Mouse (Mus musculus): ENCODE results near the gene Arnt. TPM values are rescaled to one million over a fixed set of nuclear protein-coding genes. Genes with fewer than 3 reads are reported as not detected.
"Not testable (repeated sequence)": the region's sequence is repeated elsewhere in the genome, so short reads cannot be mapped to it uniquely, and the experiment has no call there.

The Arnt gene
- polyA plus RNA-seq, 1 experiment, result 43.3 TPM

GRCm38 (mm10) chr3:95523662-95524061, 89.5 kb downstream of the Arnt start:
- H3K4me1 ChIP-seq (ENCODE audit: control insufficient read depth, insufficient read depth, low read length), result peaks cover 51% of the 10 kb centered on the region
- TF ChIP-seq CTCF (IDR thresholded peaks at IDR 0.05; ENCODE audit: low read depth, low read length) (no peak), POLR2A (IDR thresholded peaks at IDR 0.05; ENCODE audit: borderline replicate concordance, low read depth, low read length) (no peak)
- H3K4me3 ChIP-seq (ENCODE audit: insufficient read depth, low read length), result peak overlapping the region; percentile 4
- peak overlapping the region; percentile 71 for H3K27ac ChIP-seq (ENCODE audit: insufficient read depth, low read depth, low read length)

GRCm38 (mm10) chr3:95524673-95525072, 90.5 kb downstream of the Arnt start:
- no peak for TF ChIP-seq POLR2A (IDR thresholded peaks at IDR 0.05; ENCODE audit: borderline replicate concordance, low read depth, low read length)
- no peak for TF ChIP-seq CTCF (IDR thresholded peaks at IDR 0.05; ENCODE audit: low read depth, low read length)
- peaks cover 51% of the 10 kb centered on the region for H3K4me1 ChIP-seq (ENCODE audit: control insufficient read depth, insufficient read depth, low read length)

GRCm38 (mm10) chr3:95526111-95526510, 91.9 kb downstream of the Arnt start:
- TF ChIP-seq CTCF (IDR thresholded peaks at IDR 0.05; ENCODE audit: low read depth, low read length), result no peak
- TF ChIP-seq POLR2A (IDR thresholded peaks at IDR 0.05; ENCODE audit: borderline replicate concordance, low read depth, low read length), result no peak
- Histone ChIP-seq H3K4me3 (ENCODE audit: insufficient read depth, low read length) (no peak overlapping the region), H3K27ac (ENCODE audit: insufficient read depth, low read depth, low read length) (peak overlapping the region; percentile 98), H3K4me1 (ENCODE audit: control insufficient read depth, insufficient read depth, low read length) (peaks cover 48% of the 10 kb centered on the region)

More at GRCm38 (mm10) chr3:95524673-95525072, 90.5 kb downstream of the Arnt start:
- Histone ChIP-seq H3K27ac (ENCODE audit: insufficient read depth, low read depth, low read length) (no peak overlapping the region), H3K4me3 (ENCODE audit: insufficient read depth, low read length) (no peak overlapping the region)

- peaks cover 49% of the 10 kb centered on the region for H3K4me1 ChIP-seq (ENCODE audit: control insufficient read depth, insufficient read depth, low read length)
- H3K27ac ChIP-seq (ENCODE audit: insufficient read depth, low read depth, low read length), result peak within 1 kb of the TSS; percentile 98
- H3K4me3 ChIP-seq (ENCODE audit: insufficient read depth, low read length), result peak within 1 kb of the TSS; percentile 92
- TF ChIP-seq CTCF (IDR thresholded peaks at IDR 0.05; ENCODE audit: low read depth, low read length) (no peak), POLR2A (IDR thresholded peaks at IDR 0.05; ENCODE audit: borderline replicate concordance, low read depth, low read length) (peak; percentile 43; the same call in 1 of the 2 replicates)
Measured at GRCm38 (mm10) chr3:95526622-95527211, 92.5 kb downstream of the Arnt start, which contains the start of gene Ctss. Ctss (plus strand) TSS chr3:95526786.

GRCm38 (mm10) chr3:95529814-95530213, 95.6 kb downstream of the Arnt start:
- TF ChIP-seq POLR2A (IDR thresholded peaks at IDR 0.05; ENCODE audit: borderline replicate concordance, low read depth, low read length), result no peak
- TF ChIP-seq CTCF (IDR thresholded peaks at IDR 0.05; ENCODE audit: low read depth, low read length), result no peak
- peak overlapping the region; percentile 79 for H3K27ac ChIP-seq (ENCODE audit: insufficient read depth, low read depth, low read length)
- peak overlapping the region; percentile 37 for H3K4me3 ChIP-seq (ENCODE audit: insufficient read depth, low read length)
- peaks cover 23% of the 10 kb centered on the region for H3K4me1 ChIP-seq (ENCODE audit: control insufficient read depth, insufficient read depth, low read length)

GRCm38 (mm10) chr3:95531025-95531424, 96.8 kb downstream of the Arnt start:
- Histone ChIP-seq H3K4me1 (ENCODE audit: control insufficient read depth, insufficient read depth, low read length) (peaks cover 21% of the 10 kb centered on the region), H3K27ac (ENCODE audit: insufficient read depth, low read depth, low read length) (0 out of 2 replicates have a peak overlapping the region, but pooled peaks have one; percentile 5), H3K4me3 (ENCODE audit: insufficient read depth, low read length) (no peak overlapping the region)
- TF ChIP-seq CTCF (IDR thresholded peaks at IDR 0.05; ENCODE audit: low read depth, low read length), result no peak
- TF ChIP-seq POLR2A (IDR thresholded peaks at IDR 0.05; ENCODE audit: borderline replicate concordance, low read depth, low read length), result no peak

- TF ChIP-seq CTCF (IDR thresholded peaks at IDR 0.05; ENCODE audit: low read depth, low read length) (no peak), POLR2A (IDR thresholded peaks at IDR 0.05; ENCODE audit: borderline replicate concordance, low read depth, low read length) (no peak)
- Histone ChIP-seq H3K4me3 (ENCODE audit: insufficient read depth, low read length) (no peak overlapping the region), H3K27ac (ENCODE audit: insufficient read depth, low read depth, low read length) (no peak overlapping the region), H3K4me1 (ENCODE audit: control insufficient read depth, insufficient read depth, low read length) (peaks cover 18% of the 10 kb centered on the region)
Measured at GRCm38 (mm10) chr3:95533364-95533763, 99.2 kb downstream of the Arnt start.

- peaks cover 11% of the 10 kb centered on the region for H3K4me1 ChIP-seq (ENCODE audit: control insufficient read depth, insufficient read depth, low read length)
- no peak overlapping the region for H3K4me3 ChIP-seq (ENCODE audit: insufficient read depth, low read length)
- H3K27ac ChIP-seq (ENCODE audit: insufficient read depth, low read depth, low read length), result no peak overlapping the region
- no peak for TF ChIP-seq POLR2A (IDR thresholded peaks at IDR 0.05; ENCODE audit: borderline replicate concordance, low read depth, low read length)
- TF ChIP-seq CTCF (IDR thresholded peaks at IDR 0.05; ENCODE audit: low read depth, low read length), result no peak
Measured at GRCm38 (mm10) chr3:95534927-95535326, 100.7 kb downstream of the Arnt start.

- Histone ChIP-seq H3K4me3 (ENCODE audit: insufficient read depth, low read length) (no peak overlapping the region), H3K27ac (ENCODE audit: insufficient read depth, low read depth, low read length) (no peak overlapping the region), H3K4me1 (ENCODE audit: control insufficient read depth, insufficient read depth, low read length) (no peaks in the 10 kb centered on the region)
- TF ChIP-seq CTCF (IDR thresholded peaks at IDR 0.05; ENCODE audit: low read depth, low read length), result no peak
- no peak for TF ChIP-seq POLR2A (IDR thresholded peaks at IDR 0.05; ENCODE audit: borderline replicate concordance, low read depth, low read length)
Measured at GRCm38 (mm10) chr3:95538936-95539335, 104.7 kb downstream of the Arnt start.

- no peak for TF ChIP-seq POLR2A (IDR thresholded peaks at IDR 0.05; ENCODE audit: borderline replicate concordance, low read depth, low read length)
- no peak for TF ChIP-seq CTCF (IDR thresholded peaks at IDR 0.05; ENCODE audit: low read depth, low read length)
- Histone ChIP-seq H3K27ac (ENCODE audit: insufficient read depth, low read depth, low read length) (no peak overlapping the region), H3K4me3 (ENCODE audit: insufficient read depth, low read length) (no peak overlapping the region), H3K4me1 (ENCODE audit: control insufficient read depth, insufficient read depth, low read length) (no peaks in the 10 kb centered on the region)
Measured at GRCm38 (mm10) chr3:95539837-95540236, 105.6 kb downstream of the Arnt start.

- not testable (repeated sequence) for H3K27ac ChIP-seq (ENCODE audit: insufficient read depth, low read depth, low read length); H3K4me1 ChIP-seq (ENCODE audit: control insufficient read depth, insufficient read depth, low read length)
Measured at GRCm38 (mm10) chr3:95541186-95541585, 107.0 kb downstream of the Arnt start.

More at GRCm38 (mm10) chr3:95541186-95541585, 107.0 kb downstream of the Arnt start:
- H3K4me3 ChIP-seq (ENCODE audit: insufficient read depth, low read length), result not testable (repeated sequence)

Measured in bone marrow macrophage, adult 2 months (primary cell).